Mouse (Mus musculus) kidney, adult 9 months (tissue): ENCODE data around the gene Calml3.
A peak's percentile ranks its signal among the peaks of the same experiment; 100 is the strongest.

ENCODE experiments used
- DNase-seq: peaks from one replicate; pipeline ENCODE4 v3.0.0; 2022

The Calml3 gene

GRCm38 (mm10) chr13:3779575-3780226 is 24.4 kb downstream of the Calml3 start:
- DNase-seq = no peak

- no peak for DNase-seq
These were observed 25.3 kb downstream of the Calml3 start for GRCm38 (mm10) chr13:3778591-3779364.

- no peak for DNase-seq
These were observed 26.8 kb downstream of the Calml3 start for GRCm38 (mm10) chr13:3777216-3777912.

GRCm38 (mm10) chr13:3776446-3776845 is 27.7 kb downstream of the Calml3 start:
- no peak for DNase-seq

DNA sequence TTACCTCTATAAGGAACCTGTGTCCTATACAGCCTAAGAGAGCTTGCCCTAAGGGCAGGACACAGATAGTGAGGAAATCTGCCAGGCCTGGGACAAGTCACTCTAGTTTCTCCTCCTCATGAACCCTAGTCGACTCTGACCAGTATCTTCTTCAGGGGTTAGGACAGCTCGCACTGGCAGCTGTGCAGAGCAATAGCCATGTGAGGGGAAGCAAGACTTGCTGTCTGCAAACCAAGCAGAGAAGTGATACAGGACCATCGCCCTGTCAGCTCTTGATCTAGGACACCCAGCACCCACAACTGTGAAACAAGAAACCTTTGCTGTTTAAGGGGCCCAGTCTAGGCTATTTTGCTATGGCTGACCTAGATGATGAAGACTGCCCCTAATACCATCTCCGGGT is 29.1 kb downstream of the Calml3 start:
- no peak for DNase-seq

GRCm38 (mm10) chr13:3774280-3774679 is 29.8 kb downstream of the Calml3 start:
- DNase-seq = no peak

- no peak for DNase-seq
These were observed 30.9 kb downstream of the Calml3 start for GRCm38 (mm10) chr13:3773149-3773688.

DNA sequence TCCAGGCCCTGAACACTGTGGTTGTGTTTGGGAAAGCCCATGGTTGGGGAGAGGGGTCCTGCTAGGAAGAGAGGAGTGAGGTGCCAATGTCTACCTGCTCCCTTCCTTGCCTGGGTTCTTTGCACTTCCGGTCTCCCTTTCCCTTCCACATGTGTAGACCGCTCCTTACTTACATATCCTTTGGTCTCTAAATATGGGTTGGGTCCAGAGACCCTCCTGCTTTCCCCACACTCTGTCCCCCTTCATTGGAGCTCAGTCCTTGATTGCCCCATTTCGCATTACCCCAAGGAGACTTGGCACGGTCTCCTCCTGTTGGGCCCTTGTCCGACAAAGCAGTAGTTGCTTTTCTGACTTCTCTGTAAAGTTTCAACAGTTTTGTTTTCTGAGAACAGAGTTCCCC is 32.9 kb downstream of the Calml3 start:
- DNase-seq = no peak

- DNase-seq = peak; percentile 85
These were observed 33.7 kb downstream of the Calml3 start for GRCm38 (mm10) chr13:3770170-3771024.

GRCm38 (mm10) chr13:3769531-3769930 is 34.6 kb downstream of the Calml3 start:
- DNase-seq = no peak

GRCm38 (mm10) chr13:3768621-3769020 is 35.5 kb downstream of the Calml3 start:
- no peak for DNase-seq

DNA sequence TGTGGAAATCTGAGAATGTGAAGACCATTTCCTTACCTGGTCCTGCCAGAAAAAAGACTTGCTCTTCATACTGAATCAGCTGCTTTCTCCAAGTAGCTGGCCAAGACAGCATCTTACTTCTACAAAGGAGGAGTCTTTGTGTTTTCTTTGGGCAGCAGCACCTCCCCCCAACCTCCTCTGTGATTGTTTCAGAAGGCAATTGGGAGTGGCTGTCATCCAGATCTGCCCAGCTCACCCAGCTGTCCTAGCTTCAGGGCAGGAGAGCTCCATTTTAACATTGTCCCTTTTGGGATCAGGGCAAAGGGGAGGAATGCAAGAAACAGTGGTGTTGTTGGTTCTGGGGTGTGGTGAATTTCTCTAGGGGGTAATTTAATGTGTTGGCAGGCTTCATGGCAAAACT is 37.0 kb downstream of the Calml3 start:
- no peak for DNase-seq

- DNase-seq = no peak
These were observed 38.3 kb downstream of the Calml3 start for GRCm38 (mm10) chr13:3765781-3766180.

DNA sequence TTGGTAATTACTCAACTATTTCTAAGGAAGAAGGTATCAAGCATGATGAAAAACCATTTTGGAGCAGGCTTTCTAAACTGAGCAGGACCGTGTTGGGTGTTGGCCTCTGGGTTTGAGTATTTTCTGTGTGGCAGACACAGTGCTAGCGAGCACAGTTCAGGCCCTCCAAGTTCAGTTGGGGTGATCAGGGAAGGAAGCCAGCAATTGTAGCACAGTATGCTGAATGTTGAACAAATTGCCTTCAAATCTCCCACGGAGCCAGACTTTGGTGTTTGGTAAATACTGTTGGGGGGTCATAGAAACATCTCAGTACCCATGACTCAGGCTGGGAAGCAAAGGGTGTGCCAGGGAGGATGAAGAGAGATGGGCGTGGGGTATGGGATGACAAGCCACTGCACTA is 43.0 kb downstream of the Calml3 start:
- no peak for DNase-seq

DNA sequence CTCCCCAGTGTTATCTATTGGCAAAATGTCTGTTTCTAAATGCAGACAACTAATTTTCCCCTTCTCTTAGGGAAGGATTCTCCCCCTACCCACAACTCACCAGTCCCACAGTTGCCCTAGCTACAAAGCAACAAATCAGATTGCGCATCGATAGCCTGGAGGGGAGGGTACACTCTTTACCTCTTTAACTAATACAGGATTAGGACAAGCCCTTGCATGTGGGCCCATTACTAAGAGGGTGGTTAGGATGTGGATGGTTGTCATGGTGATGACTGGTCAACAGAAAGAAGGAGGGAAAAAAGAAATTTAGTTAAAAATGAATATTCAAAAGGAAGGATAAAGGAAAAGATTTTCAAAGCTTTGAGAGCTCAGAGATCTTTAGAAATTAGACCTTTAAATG is 45.8 kb downstream of the Calml3 start:
- no peak for DNase-seq

DNA sequence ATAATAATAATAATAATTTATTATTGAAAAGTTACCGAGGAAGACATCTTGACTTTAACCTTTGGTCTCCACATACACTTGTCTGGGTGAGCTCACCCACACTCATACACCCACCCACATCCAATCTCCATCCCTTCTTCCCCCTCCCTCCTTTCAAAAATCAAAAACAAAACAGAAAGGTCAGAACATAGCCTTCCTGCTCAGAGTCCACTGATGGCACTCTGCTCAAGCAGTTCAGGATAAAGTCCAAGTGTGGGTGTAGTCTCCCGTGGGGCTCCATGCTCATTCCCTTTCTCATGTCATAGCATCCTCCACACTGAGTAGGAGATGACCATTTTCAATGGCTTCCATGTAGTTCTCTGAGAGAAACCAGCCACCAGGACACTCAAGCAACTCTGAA is 50.8 kb downstream of the Calml3 start:
- peak; percentile 58 for DNase-seq
